Mouse (Mus musculus) liver, embryonic 14.5 days (tissue): ENCODE data around the gene Crtac1. TPM values are rescaled to one million over a fixed set of nuclear protein-coding genes. Genes with fewer than 3 reads are reported as not detected.

ENCODE experiments used
- ATAC-seq: fragments of 200-750 bp; cut with Nextera tagmentation; 2 replicates; pipeline ENCODE4 v1.8.0; 2017; ENCODE audit warnings: moderate number of reproducible peaks, mild to moderate bottlenecking, moderate library complexity; ENCODE audit not compliant: insufficient read depth
- DNase-seq, 3 experiments: peaks; one replicate each; pipeline ENCODE4 v3.0.0-alpha.2; 2012 to 2013; ENCODE audit warnings: low read depth in 3 of 3, low spot score in 3 of 3
- H3K27ac ChIP-seq: fragments of 300-500 bp; sonication (generic); 2 replicates; pipeline ENCODE4 v1.5.1; 2014; ENCODE audit warnings: moderate library complexity, mild to moderate bottlenecking, control low read depth, inconsistent platforms
- H3K27me3 ChIP-seq: fragments of 300-500 bp; sonication (generic); 2 replicates; pipeline ENCODE4 v1.6.1; 2014; ENCODE audit warnings: mild to moderate bottlenecking, low read length, moderate library complexity; ENCODE audit not compliant: control insufficient read depth, insufficient read depth
- H3K36me3 ChIP-seq: fragments of 300-500 bp; sonication (generic); replicated peaks from 2 replicates; pipeline ENCODE4 v1.6.1; 2014; ENCODE audit warnings: low read depth; ENCODE audit not compliant: control insufficient read depth, insufficient read depth
- H3K4me1 ChIP-seq, 2 experiments: fragments of 200-500 bp in 1 of 2; fragments of 300-500 bp in 1 of 2; sonication (generic) in 1 of 2; replicated peaks; 2 replicates each; pipeline ENCODE4 v1.6.1; 2012 to 2014; ENCODE audit warnings: antibody characterized with exemption in 1 of 2, inconsistent platforms in 1 of 2, low read length in 1 of 2; ENCODE audit not compliant: control insufficient read depth in 2 of 2, insufficient read depth in 2 of 2
- H3K4me2 ChIP-seq: fragments of 300-500 bp; sonication (generic); 2 replicates; pipeline ENCODE4 v1.6.1; 2014; ENCODE audit warnings: low read depth, mild to moderate bottlenecking, control low read depth, moderate library complexity
- H3K4me3 ChIP-seq, 2 experiments: fragments of 200-500 bp in 1 of 2; fragments of 300-500 bp in 1 of 2; sonication (generic) in 1 of 2; 2 replicates each; pipeline ENCODE4 v1.5.1; 2012 to 2014; ENCODE audit warnings: low read depth in 2 of 2, low read length in 2 of 2, mild to moderate bottlenecking in 2 of 2, control low read depth in 1 of 2, inconsistent platforms in 1 of 2, moderate library complexity in 1 of 2; ENCODE audit not compliant: insufficient read depth in 1 of 2
- H3K9ac ChIP-seq: fragments of 300-500 bp; sonication (generic); replicated peaks from 2 replicates; pipeline ENCODE4 v1.6.1; 2014; ENCODE audit warnings: mild to moderate bottlenecking, control low read depth, moderate library complexity
- H3K9me3 ChIP-seq: fragments of 300-500 bp; sonication (generic); 2 replicates; pipeline ENCODE4 v1.6.1; 2016; ENCODE audit warnings: low read length, mixed read lengths; ENCODE audit not compliant: control insufficient read depth
- CTCF ChIP-seq: IDR thresholded peaks from 2 replicates; pipeline ENCODE4 v1.5.1; 2016; ENCODE audit warnings: antibody characterized with exemption, low read depth, control low read depth
- EP300 ChIP-seq: IDR thresholded peaks from 2 replicates; pipeline ENCODE4 v1.6.1; 2016; ENCODE audit warnings: antibody characterized with exemption, low read depth
- WGBS: fragments of 180-500 bp; shearing (Covaris S2); extraction: QIAGEN DNeasy Blood & Tissue Kit; methylation state at CpG from one replicate; pipeline ENCODE4 v1.1.7; 2014; ENCODE audit not compliant: insufficient replicate concordance; 5-methylcytosine and 5-hydroxymethylcytosine counted together
- polyA plus RNA-seq, 2 experiments: library from polyadenylated mRNA; depleted of rRNA in 1 of 2; stranded (reverse) in 1 of 2; unstranded in 1 of 2; fragments of >200 nt; fragmentation: Nextera tagmentation in 1 of 2; extraction: Ambion mirVana in 1 of 2; gene quantifications; 2 replicates each; pipeline versions ENCODE4 v1.2.1 to v1.2.3; 2012 to 2014

The Crtac1 gene
- polyA plus RNA-seq, 2 experiments: 0.06 TPM; not detected in 1

DNA sequence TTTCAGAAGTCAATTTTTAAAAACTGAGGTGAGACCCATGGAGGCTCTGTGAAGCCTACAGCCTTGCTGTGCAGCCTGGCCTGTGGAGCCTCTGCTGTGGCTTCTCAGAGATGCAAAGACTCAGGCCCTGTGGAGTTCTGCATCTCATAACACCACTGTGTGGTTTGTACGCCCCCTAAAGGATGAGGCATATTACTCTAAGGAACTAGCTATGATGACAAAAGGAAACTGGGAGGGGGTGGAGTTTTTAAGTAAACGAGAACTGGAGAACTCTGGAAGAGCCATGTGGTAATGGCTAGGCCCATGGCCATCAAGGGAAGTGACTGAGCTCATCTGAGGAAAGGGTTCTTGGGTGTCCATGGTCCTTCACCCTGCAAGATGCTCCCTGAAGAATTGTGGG, 120.3 kb downstream of the Crtac1 start:
- Histone ChIP-seq H3K27ac (no peak overlapping the region), H3K9me3 (no peaks in the 10 kb centered on the region), H3K9ac (no peak overlapping the region), H3K4me3 (no peak overlapping the region), H3K4me1 (no peaks in the 10 kb centered on the region; a peak in 1 of 4 replicates), H3K36me3 (no peaks in the 10 kb centered on the region), H3K4me2 (no peak overlapping the region), H3K27me3 (no peaks in the 10 kb centered on the region)
- ATAC-seq: no peak
- no peak for DNase-seq
- WGBS: 6% methylated on average over 2 of the region's 2 CpGs
- TF ChIP-seq CTCF (no peak), EP300 (no peak)

DNA sequence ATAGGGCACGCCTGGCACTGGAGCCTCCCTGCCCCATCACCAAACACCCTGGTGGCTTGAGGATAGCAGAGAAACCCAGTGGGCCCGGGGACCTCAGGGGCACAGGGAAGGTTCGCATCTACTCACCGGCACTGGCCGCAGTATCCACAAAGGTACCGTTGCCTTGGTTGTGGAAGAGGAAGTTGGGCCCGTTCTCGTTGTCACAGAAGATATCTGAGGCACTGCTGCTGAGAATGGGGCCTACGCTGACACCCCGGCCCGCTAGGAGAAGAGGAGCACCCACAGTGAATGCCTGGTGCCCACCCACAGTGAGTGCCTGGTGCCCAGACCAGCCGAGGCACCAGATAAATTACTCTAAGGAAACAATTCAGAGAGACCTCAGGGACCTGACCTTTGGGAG, 122.7 kb downstream of the Crtac1 start:
- H3K36me3 ChIP-seq: no peaks in the 10 kb centered on the region
- H3K9me3 ChIP-seq: no peaks in the 10 kb centered on the region
- no peak overlapping the region for H3K27ac ChIP-seq
- H3K4me2 ChIP-seq: no peak overlapping the region
- H3K4me1 ChIP-seq: no peaks in the 10 kb centered on the region; a peak in 1 of 4 replicates
- no peak overlapping the region for H3K4me3 ChIP-seq
- H3K9ac ChIP-seq: no peak overlapping the region
- ATAC-seq: no peak
- H3K27me3 ChIP-seq: no peaks in the 10 kb centered on the region
- no peak for DNase-seq
- WGBS: 32% methylated on average over 12 of the region's 12 CpGs
- TF ChIP-seq EP300: no peak
- TF ChIP-seq CTCF: no peak

GRCm38 (mm10) chr19:42307019-42307418, 124.6 kb downstream of the Crtac1 start:
- Histone ChIP-seq H3K9me3 (no peaks in the 10 kb centered on the region), H3K27ac (no peak overlapping the region), H3K36me3 (no peaks in the 10 kb centered on the region), H3K4me3 (no peak overlapping the region), H3K9ac (no peak overlapping the region), H3K4me1 (no peaks in the 10 kb centered on the region; a peak in 1 of 4 replicates), H3K4me2 (no peak overlapping the region), H3K27me3 (no peaks in the 10 kb centered on the region)
- TF ChIP-seq EP300 (no peak), CTCF (no peak)
- no peak for DNase-seq
- WGBS: 8% methylated on average over 8 of the region's 8 CpGs
- no peak for ATAC-seq

DNA sequence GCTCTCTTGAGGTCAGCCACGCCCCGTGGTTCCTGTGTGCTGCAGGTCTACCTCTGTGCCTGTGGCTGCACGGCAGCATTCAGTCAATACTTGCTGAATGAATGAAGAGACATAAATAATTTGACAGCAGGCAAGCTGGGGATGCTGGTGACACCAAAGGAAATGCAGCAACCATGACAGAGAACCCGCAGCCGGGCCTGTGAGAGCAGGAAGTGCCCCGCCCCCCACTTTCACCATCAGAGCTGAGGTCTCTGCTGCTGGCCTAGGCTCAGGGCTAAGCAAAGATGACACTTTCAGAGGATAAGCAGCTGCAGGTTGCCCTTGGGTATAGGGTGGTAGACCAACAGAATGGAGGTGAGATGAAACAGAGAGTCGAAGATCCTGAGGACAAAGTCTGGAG, 125.4 kb downstream of the Crtac1 start:
- Histone ChIP-seq H3K36me3 (no peaks in the 10 kb centered on the region), H3K27me3 (no peaks in the 10 kb centered on the region), H3K4me3 (no peak overlapping the region), H3K27ac (no peak overlapping the region), H3K9ac (no peak overlapping the region), H3K9me3 (no peaks in the 10 kb centered on the region), H3K4me2 (no peak overlapping the region), H3K4me1 (no peaks in the 10 kb centered on the region; a peak in 1 of 4 replicates)
- TF ChIP-seq EP300: no peak
- no peak for TF ChIP-seq CTCF
- 19% methylated on average over 7 of the region's 7 CpGs for WGBS
- DNase-seq (no peak), ATAC-seq (no peak)

DNA sequence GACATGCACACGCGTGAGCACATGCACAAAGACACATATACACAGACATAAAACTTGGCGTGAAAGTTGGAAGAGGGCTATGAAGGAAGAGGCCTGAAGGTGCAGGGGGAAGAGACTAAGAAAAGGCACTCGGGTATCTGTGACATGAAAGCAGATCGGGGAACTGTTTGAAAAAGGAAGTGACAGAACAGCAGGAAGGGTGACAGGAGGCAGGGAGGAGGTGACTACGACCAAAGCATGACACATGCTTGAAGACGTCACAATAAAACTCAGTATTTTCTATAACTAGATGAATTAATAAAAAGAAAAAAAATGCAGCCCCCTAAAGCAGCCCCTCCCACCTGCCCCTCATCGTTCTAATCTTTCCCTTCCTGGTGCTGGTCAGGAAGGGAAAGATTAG, 125.8 kb downstream of the Crtac1 start:
- Histone ChIP-seq H3K9me3 (no peaks in the 10 kb centered on the region), H3K27ac (no peak overlapping the region), H3K27me3 (no peaks in the 10 kb centered on the region), H3K4me2 (no peak overlapping the region), H3K4me1 (no peaks in the 10 kb centered on the region; a peak in 1 of 4 replicates), H3K9ac (no peak overlapping the region), H3K36me3 (no peaks in the 10 kb centered on the region), H3K4me3 (no peak overlapping the region)
- no peak for TF ChIP-seq EP300
- no peak for TF ChIP-seq CTCF
- WGBS: 23% methylated on average over 8 of the region's 8 CpGs
- ATAC-seq: no peak
- DNase-seq: no peak
